Mouse (Mus musculus): ENCODE measurements around the gene Olfr473.
"Not testable (repeated sequence)": the region's sequence is repeated elsewhere in the genome, so short reads cannot be mapped to it uniquely, and the experiment has no call there.

Gene Olfr473

GRCm38 (mm10) chr7:107930146-107930545 is at the start of gene Olfr473:
Olfr473 (plus strand) TSS chr7:107930446.
- DNase-seq (ENCODE audit: low read depth, low spot score): no peak

- DNase-seq (ENCODE audit: low read depth, low spot score): no peak
Measured at GRCm38 (mm10) chr7:107897602-107898001, 32.6 kb upstream of the Olfr473 start, which contains the start of gene Olfr472. Olfr472 (plus strand) TSS chr7:107897902.

- DNase-seq (ENCODE audit: low read depth, low spot score): not testable (repeated sequence)
Measured at GRCm38 (mm10) chr7:107952539-107952938, 22.3 kb downstream of the Olfr473 start.

GRCm38 (mm10) chr7:107954343-107954742 is 24.1 kb downstream of the Olfr473 start, which contains the start of gene Olfr474:
Olfr474 (plus strand) TSS chr7:107954643.
- no peak for DNase-seq (ENCODE audit: low read depth, low spot score)

- no peak for DNase-seq (ENCODE audit: low read depth, low spot score)
Measured at GRCm38 (mm10) chr7:107964503-107964902, 34.3 kb downstream of the Olfr473 start, which contains the start of gene Olfr476. Olfr476 (plus strand) TSS chr7:107964803.
